Mouse (Mus musculus): ENCODE results near the gene Dennd1a. TPM values are rescaled to one million over a fixed set of nuclear protein-coding genes. Genes with fewer than 3 reads are reported as not detected.

Dennd1a gene
- total RNA-seq (2022): 10 to 100 TPM; 70.3 to 95.1 (median 85.8) TPM

DNA sequence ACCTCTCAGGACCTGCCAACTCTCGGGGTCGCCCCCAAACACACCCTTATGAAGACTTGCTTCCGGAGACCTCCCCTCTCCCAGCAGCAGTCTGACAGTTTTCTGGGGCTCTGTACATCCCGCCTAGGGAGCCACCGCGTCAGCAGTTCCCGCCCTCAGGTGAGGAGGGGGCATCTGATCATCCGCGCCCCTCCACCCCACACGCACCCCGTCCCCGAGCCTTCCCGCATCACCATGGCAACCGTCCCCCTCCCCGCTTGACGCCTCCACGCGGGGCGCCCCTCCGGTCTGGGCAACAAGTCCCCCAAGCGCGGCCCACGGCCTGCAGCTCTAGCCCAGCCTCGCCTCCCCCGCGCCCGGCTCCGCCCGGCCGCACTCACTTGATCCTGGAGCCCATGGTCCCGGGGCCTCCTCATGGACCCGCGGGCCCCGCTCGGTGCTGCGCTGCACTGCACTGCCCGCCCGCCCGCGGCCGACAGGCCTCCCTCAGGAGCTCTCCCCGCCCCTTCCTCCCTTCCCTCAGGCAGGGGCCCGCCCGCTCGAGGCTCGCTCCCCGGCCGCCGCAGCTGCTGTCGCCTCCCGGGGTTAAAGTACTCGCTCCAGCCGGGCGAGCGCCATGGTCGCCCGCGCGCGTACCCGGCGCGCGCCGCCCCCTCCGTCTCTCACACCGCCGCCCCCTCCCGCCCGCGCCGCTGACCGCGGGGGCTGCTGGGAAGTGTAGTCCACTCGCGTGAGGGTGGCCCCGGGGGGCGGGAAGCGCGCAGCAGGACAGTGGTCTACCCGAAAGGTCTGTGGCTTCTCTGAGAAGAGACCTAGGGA is at the start of gene Dennd1a:
Gene Dennd1a (minus strand): TSS at position 658 of the 819 bp plus-strand sequence.
- peak; percentile 73 to 74 for DNase-seq (ENCODE audit: low spot score in 2 of 2)

GRCm38 (mm10) chr2:38336606-38337005 is 49.4 kb upstream of the Dennd1a start:
- no peak for DNase-seq (ENCODE audit: low spot score in 2 of 2)

DNA sequence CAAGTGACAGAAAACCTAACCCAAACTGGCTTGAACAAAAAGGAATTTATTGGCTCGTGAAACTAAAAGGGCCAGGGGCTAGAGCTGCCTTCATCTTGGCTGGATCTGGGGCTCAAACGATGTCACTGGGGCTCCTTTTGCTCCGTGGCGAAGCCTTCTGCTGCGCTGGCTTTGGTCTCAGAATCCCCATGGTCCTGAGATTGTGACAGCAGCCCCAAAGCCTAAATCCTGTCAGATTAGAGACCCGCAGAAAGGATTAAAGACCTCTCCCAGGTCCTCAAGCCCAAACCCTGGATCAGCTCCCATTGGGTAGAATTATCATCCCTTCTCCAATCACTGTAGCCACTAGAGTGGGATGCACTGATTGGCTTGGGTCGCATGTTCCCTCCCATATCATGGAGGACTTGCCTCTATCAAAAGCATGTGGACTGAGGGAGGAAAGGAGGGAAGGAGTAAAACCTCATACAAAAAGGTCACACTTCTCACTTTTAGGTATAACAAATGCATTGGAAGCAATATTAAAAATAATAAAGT is 46.5 kb upstream of the Dennd1a start:
- no peak for DNase-seq (ENCODE audit: low spot score in 2 of 2)

DNA sequence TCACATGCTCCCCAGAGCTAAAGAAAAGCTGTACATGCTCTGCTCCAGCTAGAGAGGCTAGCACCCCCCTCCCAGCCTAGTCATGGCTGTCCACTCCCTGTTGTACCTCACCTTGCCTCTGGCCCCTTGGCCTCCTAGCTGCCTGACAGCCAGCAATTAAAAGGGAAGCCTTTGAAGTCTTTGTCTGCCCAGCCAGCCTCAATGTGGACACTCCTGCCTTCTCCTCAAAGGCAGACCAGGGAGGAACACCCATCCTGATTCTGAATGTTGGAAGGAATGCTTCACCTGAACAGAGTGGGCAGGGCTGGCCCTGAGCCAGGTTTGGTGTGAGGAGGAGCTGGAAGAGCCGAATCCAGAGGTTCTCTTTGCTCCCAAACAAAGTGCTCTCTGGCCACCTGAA is 39.5 kb upstream of the Dennd1a start:
- DNase-seq (ENCODE audit: low spot score in 2 of 2): no peak

DNA sequence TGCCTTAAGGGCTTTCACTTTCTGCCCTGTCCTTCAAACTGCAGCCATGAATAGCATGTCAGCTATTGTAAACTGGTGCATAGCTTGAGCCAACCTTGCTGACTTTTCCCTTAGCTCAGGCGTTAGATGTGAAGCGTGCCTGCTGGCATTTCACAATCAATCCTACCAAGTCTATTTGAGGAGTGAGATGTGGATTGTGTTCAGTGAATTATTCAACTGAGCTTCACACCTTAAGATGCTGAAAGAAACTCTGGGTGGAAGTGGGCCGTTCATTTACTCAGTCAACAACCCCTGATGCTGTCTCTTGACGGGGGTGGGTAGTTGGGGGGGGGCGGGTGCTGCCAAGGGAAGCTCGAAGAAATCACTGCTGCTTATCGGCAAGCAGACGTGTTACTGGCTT is 36.2 kb upstream of the Dennd1a start:
- no peak for DNase-seq (ENCODE audit: low spot score in 2 of 2)

GRCm38 (mm10) chr2:38320911-38321310 is 33.7 kb upstream of the Dennd1a start:
- DNase-seq (ENCODE audit: low spot score in 2 of 2): no peak

DNA sequence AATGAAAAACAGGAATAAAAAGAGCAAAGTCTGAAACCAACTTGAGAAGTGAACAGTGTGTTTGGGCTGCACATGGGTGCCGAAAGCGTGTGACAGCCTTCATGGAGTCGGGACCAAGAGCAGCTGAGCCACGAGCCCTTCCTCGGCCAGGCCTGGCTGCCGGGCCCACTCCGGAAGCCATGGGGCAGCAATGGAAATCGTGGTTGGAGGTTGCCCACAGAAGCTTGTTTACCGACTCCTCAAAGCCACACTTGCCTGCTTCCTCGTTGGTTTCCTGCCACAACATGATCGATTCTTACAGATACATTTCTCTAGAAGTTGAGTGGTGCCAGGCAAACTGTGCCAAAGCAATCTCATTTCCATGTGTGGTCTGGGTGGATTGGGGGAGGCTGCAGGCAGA is 31.9 kb upstream of the Dennd1a start:
- DNase-seq (ENCODE audit: low spot score in 2 of 2): no peak

DNA sequence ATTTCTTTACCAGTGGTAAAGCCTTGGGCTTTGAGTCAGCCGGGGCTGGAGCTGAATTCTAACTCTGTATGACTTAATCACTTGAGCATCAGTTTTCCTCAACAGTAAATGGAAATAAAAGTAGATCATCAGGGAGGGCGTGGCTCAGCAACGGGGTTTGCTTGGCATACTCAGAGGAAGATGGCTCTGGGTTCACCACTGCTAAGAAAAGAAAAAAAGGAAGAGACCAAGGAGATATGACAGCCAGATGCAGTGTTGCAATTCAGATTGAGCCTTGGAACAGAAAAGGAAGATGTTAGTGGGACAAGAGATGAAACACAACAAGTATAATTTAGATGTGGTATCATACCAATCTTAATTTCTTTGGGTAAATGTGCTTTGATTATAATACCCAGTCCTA is 26.2 kb upstream of the Dennd1a start:
- no peak for DNase-seq (ENCODE audit: low spot score in 2 of 2)

DNA sequence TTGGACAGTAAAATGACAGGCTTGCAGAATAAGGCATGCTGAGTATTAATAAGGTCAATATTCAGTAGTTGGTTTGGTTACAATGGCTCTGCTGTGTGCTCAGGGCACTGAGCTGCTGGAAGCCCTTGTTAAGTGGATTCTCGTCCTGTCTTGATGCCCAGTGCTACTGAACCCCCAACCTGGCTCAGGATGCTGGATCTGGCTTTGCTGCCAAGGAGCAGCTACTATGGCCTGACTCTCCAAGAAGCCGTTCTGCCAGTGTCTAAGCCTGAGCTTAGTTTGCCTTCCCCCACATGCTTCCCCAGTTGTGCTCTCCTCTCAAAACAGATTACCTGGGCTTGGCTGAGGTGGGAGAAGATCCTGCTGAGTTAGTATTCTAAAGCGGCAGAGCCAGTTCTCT is 25.7 kb upstream of the Dennd1a start:
- DNase-seq (ENCODE audit: low spot score in 2 of 2): no peak

- DNase-seq (ENCODE audit: low spot score in 2 of 2): no peak
Measured at GRCm38 (mm10) chr2:38305152-38305551, 18.0 kb upstream of the Dennd1a start.

GRCm38 (mm10) chr2:38300941-38301340 is 13.8 kb upstream of the Dennd1a start:
- no peak for DNase-seq (ENCODE audit: low spot score in 2 of 2)

DNA sequence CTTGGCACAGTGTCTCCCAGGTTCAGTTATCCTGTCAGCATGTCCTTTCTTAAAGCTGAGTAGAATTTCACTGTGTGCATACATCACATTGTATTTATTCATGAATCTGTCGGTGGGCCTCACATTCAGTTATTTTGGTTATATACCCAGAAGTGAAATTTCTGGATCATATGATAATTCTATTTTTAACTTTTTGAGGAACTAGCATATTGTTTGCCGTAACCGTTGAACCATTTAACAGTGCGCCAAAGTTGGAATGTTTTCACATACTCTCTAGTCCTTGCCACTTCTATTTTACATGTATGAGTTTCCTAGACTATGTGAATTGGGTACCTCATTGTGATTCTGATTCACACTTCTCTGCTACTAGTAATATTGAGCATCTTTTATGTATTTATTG is 8.7 kb upstream of the Dennd1a start:
- no peak for DNase-seq (ENCODE audit: low spot score in 2 of 2)

- DNase-seq (ENCODE audit: low spot score in 2 of 2): no peak
Measured at GRCm38 (mm10) chr2:38291526-38291925, 4.3 kb upstream of the Dennd1a start.

DNA sequence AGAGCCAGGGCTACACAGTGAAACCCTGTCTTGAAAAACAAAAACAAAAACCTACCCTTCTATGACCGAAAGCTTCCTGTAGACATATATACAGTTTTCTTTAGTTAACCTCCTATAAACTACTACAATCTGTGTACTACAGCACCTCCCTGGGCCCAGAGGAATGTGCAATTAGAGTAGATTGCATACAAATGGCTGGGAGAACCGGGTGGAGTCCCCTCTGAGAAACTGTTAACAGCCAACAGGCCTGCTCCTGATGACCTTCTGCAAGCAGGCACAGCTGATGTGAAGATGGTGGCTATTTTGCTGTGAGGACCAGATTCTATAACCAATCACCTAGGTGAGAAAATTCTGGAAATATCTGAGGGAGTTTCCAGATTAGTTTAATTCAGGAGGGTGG is 1.0 kb upstream of the Dennd1a start:
- no peak for DNase-seq (ENCODE audit: low spot score in 2 of 2)

DNA sequence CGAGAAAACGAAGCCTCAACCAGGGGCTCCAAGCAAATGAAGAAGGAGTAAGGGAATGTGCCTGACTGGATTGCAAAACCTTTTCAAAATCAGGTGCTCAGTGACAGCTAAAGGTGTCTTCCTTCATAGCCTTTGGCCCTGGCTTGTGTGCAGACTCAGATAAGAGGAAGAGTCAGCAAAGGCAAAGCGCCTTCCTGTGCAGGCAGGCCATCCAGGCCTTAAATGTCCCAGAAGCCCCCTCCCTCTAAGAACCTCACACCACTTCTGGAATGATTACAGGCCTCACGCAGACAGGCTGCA is 807 bp downstream of the Dennd1a start:
- DNase-seq (ENCODE audit: low spot score in 2 of 2): no peak

- DNase-seq (ENCODE audit: low spot score in 2 of 2): no peak
Measured at GRCm38 (mm10) chr2:38285781-38286432, 1.3 kb downstream of the Dennd1a start.

GRCm38 (mm10) chr2:38283961-38284360 is 3.2 kb downstream of the Dennd1a start:
- no peak for DNase-seq (ENCODE audit: low spot score in 2 of 2)

- DNase-seq (ENCODE audit: low spot score in 2 of 2): no peak
Measured at GRCm38 (mm10) chr2:38280376-38280775, 6.8 kb downstream of the Dennd1a start.

GRCm38 (mm10) chr2:38274973-38275372 is 12.2 kb downstream of the Dennd1a start:
- no peak for DNase-seq (ENCODE audit: low spot score in 2 of 2)

DNA sequence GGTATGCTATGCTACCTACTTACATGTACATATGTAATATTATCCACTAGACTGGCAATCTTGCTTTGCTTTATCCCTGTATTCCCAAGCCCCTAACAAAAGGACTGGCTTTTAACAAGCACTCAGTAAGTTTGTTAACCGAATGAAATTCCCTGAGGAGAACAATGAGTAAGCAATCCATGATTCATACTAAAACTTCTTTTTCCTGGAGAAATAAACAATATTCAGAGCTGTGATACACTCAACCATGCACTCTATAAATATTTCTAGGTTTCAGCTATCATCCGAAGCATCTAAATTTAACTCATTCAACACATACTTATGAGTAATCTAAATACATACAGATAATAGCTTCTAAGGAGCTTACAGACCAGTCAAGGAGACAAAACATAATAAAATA is 23.5 kb downstream of the Dennd1a start:
- no peak for DNase-seq (ENCODE audit: low spot score in 2 of 2)

DNA sequence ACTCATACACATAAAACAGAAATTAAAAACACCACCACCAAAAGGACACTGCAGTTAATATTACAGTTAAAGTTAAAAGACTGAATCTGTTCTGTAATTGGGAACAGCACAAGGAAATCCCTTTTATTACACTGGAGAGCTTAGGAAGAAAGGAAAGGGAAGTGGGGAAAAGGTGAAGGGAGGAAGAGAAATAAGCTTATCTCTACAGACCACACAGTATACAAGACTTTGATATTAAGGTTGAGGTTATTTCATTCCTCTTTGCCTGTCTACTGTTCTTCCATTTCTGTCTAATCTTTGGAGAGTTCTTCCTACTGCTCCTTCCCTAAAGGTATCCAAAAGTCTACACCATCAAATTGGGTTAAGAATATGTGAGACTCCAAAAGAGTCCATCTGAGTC is 28.1 kb downstream of the Dennd1a start:
- DNase-seq (ENCODE audit: low spot score in 2 of 2): no peak

- no peak for DNase-seq (ENCODE audit: low spot score in 2 of 2)
Measured at GRCm38 (mm10) chr2:38237616-38238015, 49.6 kb downstream of the Dennd1a start.

GRCm38 (mm10) chr2:38235593-38235992 is 51.6 kb downstream of the Dennd1a start:
- DNase-seq (ENCODE audit: low spot score in 2 of 2): no peak

All from layer of hippocampus, adult 8-10 months (tissue).